Mouse (Mus musculus) adipocyte (in vitro differentiated cells): ENCODE results near the gene Gpr160.
"Not testable (repeated sequence)": the region's sequence is repeated elsewhere in the genome, so short reads cannot be mapped to it uniquely, and the experiment has no call there.

ENCODE experiments used
- DNase-seq: peaks from one replicate; pipeline ENCODE4 v3.0.0-alpha.2; 2016; ENCODE audit warnings: low spot score

Gene Gpr160

DNA sequence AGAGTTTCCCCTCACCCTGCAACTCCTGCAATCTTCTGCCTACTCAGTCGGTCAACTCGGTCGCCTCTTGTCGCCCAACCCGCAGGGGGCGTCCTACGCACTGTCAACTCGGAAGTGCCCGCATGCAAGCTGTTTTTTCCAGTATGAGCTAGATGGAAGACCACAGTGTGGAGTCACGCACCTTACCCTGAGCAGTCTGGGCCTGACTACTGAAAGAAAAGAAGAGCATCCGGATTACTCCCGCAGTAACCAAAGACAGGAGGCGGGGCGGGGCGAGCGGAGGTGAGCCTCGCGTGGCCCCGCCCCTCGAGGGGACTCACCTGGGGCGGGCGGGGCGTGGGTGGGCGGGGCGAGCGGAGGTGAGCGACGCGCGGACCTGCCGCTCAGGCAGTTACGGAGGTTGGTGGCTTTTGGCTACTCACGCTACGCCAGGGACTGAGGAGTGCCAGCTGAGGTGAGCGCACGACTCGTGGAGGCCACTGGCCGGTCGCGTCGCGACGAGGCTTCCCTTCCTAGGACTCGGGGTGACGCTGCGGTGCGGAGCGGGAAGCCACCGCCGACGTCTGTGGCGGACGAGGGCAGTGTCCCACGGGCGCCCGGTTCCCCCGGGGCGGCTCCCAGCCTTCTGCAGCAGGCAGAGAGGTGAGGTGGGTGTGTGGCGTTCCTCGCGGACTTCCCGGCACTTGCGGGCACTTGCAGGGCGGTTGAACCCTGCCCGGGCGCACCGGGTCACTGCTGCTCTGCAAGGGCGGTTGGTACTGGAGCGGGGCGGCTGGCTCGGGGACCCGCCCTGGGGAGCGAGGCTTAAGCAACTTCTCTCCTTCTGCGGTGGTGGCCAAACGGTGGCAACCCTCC is at the start of gene Gpr160:
Gene Gpr160, plus strand, starts transcription at position 347 of the 855 bp plus-strand sequence.
- DNase-seq = no peak

DNA sequence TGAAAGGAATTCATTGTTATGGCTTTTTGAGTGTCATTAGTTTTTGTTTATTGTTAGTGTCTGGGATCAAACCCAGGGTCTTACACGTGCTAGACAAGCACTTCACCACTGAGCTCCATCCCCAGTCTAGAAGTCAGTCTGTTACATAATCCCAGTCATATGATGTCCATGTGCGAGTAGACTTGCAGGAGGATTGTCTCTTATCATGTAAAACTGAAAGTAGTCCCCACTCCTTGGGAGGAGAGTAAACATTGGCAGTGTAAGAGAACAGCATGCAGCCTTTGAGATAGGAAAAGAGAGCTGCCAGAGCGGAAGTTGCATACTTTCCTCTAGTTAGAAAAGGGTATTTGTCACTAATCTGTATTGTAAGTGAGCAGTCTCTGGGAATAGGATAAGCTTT is 42.9 kb upstream of the Gpr160 start:
- DNase-seq = peak; percentile 51

DNA sequence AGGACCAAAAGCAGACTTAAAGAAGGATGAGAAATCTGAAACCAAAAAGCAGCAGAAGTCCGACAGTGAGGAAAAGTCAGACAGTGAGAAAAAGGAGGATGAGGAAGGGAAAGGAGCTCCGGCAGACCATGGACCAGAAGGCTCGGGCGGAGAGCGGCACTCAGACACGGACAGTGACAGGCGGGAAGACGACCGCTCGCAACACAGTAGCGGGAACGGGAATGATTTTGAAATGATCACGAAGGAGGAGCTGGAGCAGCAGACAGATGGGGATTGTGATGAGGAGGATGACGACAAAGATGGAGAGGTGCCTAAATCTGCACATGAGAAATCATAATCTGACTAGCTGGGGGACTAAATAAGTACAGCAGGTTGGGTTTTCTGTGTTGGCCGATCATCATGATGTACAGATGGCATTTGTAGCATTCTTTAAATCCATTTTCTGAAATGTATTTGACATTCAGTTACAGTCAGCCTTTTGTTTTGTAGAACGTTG is 37.1 kb upstream of the Gpr160 start:
- DNase-seq = no peak

DNA sequence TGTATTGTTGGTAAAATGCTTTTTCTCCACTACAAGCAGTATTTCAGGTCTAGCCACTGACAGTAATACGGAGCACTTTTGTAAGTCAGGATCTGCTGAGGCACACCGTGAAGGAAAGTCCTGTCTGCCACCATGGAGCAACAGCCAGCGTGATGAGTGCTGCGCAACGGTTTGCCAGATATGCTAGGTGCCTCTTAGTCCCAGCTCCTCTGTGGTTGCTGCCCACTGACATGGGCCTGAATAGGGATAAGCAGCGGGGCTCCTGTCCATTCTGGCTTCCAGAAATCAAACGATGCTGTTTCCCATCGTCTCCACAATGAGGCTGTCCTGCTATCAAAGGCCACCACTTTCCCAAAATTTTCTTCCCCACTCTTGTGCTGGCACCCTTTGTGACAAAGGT is 33.6 kb upstream of the Gpr160 start:
- no peak for DNase-seq

DNA sequence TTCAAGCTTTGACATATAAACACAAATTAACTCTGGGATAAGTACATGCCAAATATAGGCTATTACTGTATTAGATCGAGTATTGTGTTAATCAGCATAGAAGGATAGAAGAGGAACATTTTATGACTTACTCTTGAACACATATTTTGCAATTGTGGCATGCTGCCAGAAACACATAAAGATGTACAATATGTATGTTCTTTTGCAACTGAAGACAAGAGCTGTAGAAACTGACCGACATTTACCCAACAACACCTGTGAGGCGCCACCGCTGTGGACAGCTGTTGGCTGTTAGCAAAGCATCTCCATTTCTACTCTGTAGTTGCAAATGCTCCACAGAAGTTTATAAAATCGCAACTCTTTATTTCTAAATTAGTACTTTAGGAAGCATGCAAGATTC is 29.7 kb upstream of the Gpr160 start:
- DNase-seq = no peak

DNA sequence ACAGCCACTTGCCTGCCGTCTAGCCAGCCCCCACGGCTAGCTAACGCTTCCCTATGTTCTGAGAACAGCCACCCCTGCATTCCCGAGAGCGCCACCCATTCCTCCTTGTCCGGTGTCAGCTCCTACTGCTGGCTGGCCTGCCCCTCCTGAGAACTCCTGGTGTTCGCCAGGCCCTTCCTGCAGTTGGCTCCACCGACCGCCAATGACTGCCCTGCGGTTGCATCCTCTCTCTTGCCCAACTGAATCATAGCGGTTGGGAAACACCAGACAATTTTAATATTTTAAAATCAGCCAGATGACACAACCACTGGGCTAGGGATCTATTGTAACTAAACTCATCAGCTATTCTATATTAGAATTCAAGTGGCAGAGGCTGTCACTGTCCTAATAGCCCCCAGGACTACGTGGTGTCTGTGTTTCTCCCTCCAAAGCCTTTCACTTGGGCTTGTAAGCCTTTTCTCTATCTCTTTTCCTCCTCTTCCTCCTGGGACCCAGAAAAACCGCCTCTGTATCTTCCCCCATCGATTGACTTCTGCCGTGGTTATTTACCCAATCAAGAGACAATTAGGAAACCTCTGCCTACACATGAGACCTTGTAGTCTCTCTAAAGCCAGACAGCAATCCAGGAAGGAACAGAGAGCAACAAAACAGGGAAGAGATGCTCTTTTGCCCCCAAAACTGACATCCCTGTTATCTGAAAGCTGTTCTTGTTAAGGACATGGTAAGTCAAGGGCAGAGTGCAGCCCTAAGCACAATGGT is 23.7 kb upstream of the Gpr160 start:
- DNase-seq = peak; percentile 16

DNA sequence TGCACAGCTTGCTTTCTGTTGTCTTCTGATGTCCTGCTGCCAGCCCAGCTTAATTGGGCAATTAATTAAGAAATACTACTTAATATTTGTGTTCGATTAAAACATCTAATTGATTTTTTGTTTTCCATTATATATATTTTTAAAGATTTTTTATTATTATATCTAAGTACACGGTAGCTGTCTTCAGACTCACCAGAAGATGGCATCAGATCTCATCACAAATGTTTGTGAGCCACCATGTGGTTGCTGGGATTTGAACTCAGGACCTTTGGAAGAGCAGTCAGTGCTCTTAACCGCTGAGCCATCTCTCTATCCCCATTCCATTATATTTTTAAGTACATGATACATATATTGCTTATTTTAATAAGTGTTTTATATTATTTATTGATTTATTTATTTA is 22.5 kb upstream of the Gpr160 start:
- DNase-seq = no peak

DNA sequence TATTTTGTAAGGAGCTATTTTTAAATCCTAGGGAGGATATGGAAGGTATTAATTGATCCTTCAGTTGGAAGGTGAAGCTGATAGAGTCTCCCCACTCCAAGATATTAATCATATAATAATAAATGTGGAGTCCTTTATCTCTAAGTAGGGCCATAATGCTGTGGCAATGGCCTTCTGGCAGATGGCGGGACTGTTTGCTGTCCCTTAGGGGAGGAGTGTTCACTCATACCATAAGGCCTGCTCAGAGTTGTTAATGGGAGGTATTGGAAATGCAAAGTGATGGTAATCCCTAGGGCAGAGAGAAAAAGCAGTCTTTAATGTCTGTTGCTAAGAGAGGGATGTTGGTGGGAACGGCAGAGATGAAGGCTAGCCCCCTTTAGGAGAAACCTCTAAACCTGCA is 10.0 kb upstream of the Gpr160 start:
- no peak for DNase-seq

DNA sequence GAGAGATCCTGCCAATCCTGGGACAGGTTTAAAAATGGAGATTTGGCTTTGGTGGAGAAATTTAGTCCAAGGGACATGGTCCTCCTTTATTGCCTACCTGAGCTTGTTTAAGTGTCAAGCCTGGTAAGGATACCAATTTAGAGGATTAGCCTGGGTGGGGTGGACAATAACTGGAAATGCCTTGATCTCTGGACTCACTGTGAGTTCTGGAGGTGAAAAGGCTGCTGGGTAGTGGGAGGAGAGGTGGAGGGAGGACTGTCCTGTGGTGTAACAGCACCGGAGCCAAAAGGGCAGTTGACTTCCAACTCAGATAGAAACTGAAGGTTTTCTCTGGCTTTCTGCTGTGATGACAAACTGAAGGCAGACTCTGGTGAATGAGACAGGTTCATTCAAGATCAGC is 8.3 kb upstream of the Gpr160 start:
- DNase-seq = no peak

DNA sequence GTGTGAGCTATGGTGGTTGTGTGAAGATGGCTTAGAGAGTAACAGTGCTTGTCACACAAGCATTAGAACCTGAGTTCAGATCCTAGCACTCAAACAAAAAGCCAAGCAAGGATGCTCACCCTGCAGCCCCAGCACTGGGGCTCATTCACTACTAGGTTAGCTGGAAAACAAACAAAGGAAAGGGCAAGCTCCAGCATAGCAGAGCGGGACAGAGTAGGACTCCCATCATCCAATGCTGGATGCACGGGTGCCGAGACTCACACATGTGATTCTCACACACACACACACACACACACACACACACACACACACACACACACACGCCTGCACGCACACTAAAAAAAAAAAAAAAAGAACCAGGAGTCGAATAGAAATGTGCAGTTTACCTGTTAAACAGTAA is 4.3 kb upstream of the Gpr160 start:
- no peak for DNase-seq

DNA sequence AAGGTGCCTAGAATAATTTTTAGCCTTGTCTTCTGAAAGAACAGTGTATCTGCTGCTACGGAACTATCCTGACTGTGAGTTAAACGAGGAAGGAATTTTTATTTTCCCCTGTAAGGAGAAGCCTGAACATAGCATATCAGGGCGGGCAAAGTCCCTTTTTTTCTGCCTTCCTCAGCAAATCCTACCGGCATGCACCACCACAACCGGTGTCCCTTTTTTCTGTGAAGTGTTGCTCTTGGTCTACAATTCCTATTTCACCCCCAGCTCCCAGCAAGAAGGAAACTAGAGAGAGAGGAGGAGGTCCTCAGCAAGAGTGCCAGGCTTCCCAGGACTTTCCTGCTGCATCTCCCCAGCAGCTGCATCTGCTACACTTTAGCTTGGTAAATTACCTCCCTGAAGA is 2.2 kb upstream of the Gpr160 start:
- no peak for DNase-seq

DNA sequence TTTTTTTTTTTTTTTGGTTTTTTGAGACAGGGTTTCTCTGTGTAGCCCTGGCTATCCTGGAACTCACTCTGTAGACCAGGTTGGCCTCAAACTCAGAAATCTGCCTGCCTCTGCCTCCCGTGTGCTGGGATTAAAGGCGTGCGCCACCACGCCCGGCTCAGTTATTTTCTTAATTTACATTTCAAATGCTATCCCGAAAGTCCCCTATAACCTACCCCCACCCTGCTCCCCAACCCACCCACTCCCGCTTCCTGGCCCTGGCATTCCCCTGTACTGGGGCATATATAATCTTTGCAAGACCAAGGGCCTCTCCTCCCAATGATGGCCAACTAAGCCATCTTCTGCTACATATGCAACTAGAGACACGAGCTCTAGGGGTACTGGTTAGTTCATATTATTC is 3.8 kb downstream of the Gpr160 start:
- DNase-seq = not testable (repeated sequence)

DNA sequence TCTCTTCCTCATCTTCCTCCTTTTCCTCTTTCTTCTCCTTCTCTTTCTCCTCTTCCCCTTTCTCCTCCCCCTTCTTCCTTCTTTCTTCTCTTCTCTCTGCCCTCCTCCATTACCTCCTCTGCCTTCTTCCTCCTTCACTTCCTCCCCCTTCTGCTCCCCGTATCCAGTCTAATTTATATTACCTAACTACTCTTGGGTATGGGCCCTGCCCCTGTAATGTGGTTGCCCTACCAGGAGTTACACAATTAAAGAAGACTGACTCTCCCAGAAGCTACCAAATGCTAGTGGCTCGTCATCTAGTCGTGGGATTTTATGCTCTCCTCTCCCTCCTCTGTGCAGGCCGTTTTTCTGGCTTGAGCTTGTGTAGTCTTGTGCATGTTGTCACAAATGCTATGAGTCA is 5.0 kb downstream of the Gpr160 start:
- DNase-seq = no peak

DNA sequence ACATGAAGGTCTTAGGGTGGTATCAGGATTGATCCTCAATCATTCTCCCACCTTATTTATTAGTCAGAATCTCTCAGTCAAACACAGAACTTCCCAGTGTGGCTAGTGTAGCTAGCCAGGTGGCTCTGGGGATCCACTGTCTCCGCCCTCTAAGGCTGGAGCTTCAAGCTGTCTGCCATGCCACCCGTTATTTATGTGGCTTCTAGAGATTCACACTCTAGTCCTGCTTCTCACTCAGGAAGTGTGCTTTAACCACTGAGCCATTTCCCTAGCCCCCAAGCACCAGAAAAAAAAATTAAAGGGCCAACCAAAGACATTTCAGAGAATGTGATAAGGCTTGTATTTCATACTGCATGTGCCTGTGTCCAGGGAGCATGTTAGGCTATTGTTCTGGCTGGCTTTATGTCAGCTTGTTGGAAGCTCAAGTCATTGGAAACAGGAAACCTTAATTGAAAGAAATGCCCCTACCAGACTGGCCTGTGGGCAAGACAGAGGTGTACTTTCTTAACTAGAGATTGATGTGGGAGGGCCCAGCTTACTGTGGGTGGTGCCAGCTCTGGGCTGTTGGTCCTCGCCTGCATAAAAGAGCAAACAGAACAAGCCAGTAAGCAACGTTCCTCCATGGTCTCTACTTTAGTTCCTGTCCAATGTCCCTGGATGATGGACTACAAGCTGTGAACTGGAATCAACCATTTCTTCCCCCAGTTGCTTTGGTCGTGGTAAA is 8.1 kb downstream of the Gpr160 start:
- no peak for DNase-seq

DNA sequence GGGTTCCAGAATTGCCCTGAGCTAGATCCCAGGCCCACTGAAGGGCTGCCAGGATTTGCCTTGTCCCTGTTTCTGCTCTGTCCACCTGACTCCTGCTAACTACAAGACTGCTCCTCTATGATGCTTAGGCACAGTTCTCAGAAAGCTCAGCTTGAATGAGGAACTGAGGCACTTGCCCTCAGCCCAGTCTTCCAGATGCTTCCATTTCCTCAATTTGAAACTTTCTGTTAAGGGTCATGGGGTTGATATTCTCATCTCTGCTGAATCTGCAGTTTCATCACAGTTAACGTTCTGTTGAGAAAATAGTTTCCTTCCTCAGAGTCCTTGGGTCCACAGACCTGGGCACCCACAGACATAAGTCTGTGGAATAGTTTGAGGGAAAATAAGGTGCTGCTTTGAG is 8.9 kb downstream of the Gpr160 start:
- DNase-seq = no peak

DNA sequence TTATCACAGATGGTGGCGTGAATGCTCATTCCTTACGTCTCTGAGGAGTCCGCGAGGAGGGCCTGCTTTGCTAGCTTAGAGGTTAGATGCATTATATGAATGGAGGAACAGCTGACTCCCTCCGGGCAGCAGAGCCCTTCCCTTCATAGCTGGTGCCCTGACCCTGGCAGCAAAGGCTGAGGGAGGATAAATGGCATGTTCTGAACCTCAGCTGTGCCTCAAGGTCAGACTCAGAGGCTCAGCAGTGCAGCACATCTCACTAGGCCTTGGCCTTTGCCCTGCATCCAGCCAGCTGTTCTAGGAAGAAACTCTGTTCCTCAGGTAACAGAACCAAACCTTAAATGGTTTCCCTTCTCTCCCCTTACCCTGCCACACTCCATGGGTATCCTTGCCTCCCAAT is 12.4 kb downstream of the Gpr160 start:
- DNase-seq = no peak

DNA sequence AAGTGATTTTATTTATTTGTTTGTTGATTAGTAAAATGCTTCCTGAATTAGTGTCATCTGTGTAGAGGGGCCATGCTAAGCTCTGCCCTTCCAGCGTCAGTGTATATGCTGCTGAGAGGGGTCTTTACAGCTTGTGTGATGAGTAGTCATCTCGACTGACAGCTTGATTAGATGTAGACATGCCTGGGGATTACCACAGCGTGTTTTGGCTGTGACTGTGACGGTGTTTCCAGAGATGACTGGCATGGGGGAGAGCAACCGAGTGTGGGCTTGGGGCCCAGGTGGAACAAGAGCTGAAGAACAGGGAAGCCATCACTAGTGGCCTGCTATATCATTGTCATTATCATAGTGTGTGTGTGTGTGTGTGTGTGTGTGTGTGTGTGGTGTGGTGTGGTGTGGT is 12.9 kb downstream of the Gpr160 start:
- DNase-seq = no peak

DNA sequence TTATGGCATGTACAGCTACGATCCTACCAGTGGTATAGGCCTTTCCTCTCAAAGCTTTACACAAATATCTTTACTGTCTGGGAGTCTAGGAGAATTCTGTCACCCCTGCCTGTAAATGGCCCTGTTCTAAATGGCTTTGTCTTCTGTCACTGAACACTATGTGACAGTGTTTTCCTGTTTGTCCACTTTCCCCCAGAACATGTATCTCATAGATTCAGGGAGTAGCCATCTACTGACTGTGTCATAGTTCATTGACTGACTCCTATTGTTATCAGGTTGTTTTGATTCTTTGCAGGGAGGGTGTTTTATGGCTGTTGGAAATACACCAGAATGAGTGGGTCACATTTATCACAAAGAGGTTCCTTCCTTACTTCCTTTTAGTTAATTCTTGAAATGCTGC is 14.2 kb downstream of the Gpr160 start:
- DNase-seq = peak; percentile 23

DNA sequence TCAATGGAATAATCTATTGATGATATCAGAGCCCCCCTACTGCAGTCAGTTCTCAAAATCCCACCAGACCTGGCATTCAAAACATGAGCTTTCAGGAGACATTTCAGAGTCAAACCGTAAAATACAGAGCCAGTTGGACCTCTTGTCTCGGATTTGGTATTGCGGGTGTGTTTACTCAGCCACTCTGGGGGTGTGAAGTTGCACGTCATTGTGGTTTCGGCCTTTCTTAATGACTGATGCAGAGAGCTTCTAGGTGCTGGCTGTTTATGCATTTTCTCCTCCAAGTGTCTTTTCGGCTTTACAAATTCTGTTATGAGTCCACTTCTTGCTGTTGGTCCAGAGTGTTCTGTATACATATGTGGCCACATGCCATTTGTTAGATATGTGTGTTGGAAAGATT is 21.0 kb downstream of the Gpr160 start:
- DNase-seq = no peak

DNA sequence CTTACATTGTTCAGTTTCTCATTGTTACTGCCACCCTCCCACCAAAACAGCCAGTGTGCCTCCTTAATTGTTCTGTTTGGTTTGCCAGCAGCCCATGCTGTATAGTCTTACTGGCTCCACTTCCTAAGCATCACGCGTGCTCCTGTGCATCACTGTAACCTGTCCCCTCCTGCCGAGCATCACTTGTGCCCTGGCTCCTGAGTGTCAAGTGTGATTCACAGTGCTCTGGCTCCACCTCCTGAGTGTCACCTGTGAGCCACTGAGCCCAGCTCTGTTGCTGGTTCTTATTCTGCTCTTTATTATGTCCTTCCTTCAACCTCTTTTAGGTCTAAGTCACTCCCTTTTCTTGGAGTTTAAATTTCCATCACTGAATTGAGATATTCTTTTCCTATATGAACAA is 31.7 kb downstream of the Gpr160 start:
- no peak for DNase-seq

DNA sequence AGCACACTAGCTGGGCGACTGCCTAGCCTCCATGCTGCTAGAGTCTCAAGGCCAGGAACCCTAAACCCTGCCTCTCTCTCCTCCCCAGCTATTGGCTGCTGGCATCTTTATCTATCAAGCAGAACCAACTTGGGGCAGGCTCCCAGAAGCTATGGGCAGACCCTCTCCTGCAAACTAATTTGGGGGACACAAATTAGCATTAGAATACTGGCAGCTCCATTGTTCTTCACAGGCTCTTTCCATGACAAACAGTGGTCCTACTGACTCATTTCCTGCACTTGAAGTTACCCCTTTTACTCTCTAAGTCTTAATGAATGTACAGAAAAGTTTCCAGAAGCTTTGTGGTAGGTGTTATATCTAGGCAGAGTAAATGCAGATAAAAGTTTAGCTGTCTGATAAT is 33.3 kb downstream of the Gpr160 start:
- no peak for DNase-seq

DNA sequence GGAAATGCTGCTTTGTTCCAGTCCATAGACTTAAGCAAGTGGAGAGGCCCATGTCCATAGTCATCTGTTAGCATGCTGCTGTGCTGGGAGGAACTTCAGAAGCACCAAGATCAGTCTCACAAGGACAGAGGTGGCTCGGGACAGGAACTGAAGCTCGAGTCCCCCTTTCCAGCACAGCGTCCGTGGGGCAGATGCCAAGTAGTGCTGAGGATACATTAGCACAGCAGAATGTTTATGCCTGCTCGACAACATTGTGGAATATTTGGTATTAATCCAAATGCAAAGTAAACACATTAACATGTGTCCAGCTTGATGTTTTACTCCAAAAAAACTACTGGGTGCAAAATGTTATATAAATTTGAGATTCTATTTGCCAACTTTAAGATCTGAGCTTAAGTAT is 41.0 kb downstream of the Gpr160 start:
- DNase-seq = peak; percentile 19

DNA sequence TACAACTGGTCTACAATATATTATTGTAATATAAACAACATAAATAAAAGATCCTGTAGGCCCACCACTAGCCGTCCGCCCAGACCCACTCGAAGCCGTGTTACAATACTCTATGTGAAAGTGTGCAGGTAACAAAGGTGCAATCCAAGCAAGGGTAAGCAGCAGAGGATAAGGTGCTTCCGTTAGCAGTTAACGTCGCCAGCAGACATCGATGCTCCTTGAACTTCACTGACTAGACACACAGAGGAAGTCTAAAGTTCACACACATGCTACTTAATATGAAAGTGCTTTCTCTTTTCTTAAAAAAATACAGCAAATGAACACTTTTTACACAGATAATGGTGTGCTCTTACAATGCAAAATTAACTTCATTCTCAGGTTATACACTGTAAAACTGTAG is 43.7 kb downstream of the Gpr160 start:
- DNase-seq = no peak
